Mouse (Mus musculus) stomach, embryonic 14.5 days (tissue): ENCODE data around the gene Trim26. TPM values are rescaled to one million over a fixed set of nuclear protein-coding genes. Genes with fewer than 3 reads are reported as not detected.

Experiments
- ATAC-seq: fragments of 200-750 bp; cut with Nextera tagmentation; 2 replicates; pipeline ENCODE4 v1.8.0; 2017; ENCODE audit warnings: low read depth, moderate TSS enrichment; ENCODE audit not compliant: insufficient number of reproducible peaks, insufficient read depth, low FRiP score
- H3K27ac ChIP-seq: fragments of 300-500 bp; sonication (generic); 2 replicates; pipeline ENCODE4 v1.5.1; 2014; ENCODE audit warnings: mild to moderate bottlenecking, low read length, moderate library complexity, mixed read lengths
- H3K27me3 ChIP-seq: fragments of 300-500 bp; sonication (generic); 2 replicates; pipeline ENCODE4 v1.6.1; 2014; ENCODE audit warnings: low read length, control low read depth, mixed read lengths; ENCODE audit not compliant: control insufficient read depth, insufficient read depth
- H3K36me3 ChIP-seq: fragments of 300-500 bp; sonication (generic); 2 replicates; pipeline ENCODE4 v1.6.1; 2014; ENCODE audit warnings: mild to moderate bottlenecking, control low read depth, low read length, moderate library complexity, mixed read lengths; ENCODE audit not compliant: control insufficient read depth, insufficient read depth
- H3K4me1 ChIP-seq: fragments of 300-500 bp; sonication (generic); 2 replicates; pipeline ENCODE4 v1.6.1; 2014; ENCODE audit warnings: low read length, control low read depth, mixed read lengths; ENCODE audit not compliant: control insufficient read depth, insufficient read depth
- H3K4me2 ChIP-seq: fragments of 300-500 bp; sonication (generic); replicated peaks from 2 replicates; pipeline ENCODE4 v1.6.1; 2014; ENCODE audit warnings: low read depth, low read length, control low read depth
- H3K4me3 ChIP-seq: fragments of 300-500 bp; sonication (generic); 2 replicates; pipeline ENCODE4 v1.5.1; 2014; ENCODE audit warnings: low read depth, low read length, control low read depth
- H3K9ac ChIP-seq: fragments of 300-500 bp; sonication (generic); replicated peaks from 2 replicates; pipeline ENCODE4 v1.6.1; 2014; ENCODE audit warnings: low read depth, mild to moderate bottlenecking, control low read depth, low read length, moderate library complexity, mixed read lengths
- H3K9me3 ChIP-seq: fragments of 300-500 bp; sonication (generic); 2 replicates; pipeline ENCODE4 v1.6.1; 2016; ENCODE audit warnings: low read depth, low read length, control low read depth; ENCODE audit not compliant: control insufficient read depth
- WGBS: fragments of 180-500 bp; shearing (Covaris S2); extraction: QIAGEN DNeasy Blood & Tissue Kit; methylation state at CpG from one replicate; pipeline ENCODE4 v1.1.7; 2014; 5-methylcytosine and 5-hydroxymethylcytosine counted together
- polyA plus RNA-seq: library from polyadenylated mRNA; unstranded; fragments of >200 nt; fragmentation: Nextera tagmentation; extraction: Ambion mirVana; gene quantifications from 2 replicates; pipeline ENCODE4 v1.2.1, GENCODE M21; 2014

Gene Trim26
- polyA plus RNA-seq, 1 experiment from 2014 or later = 42.7 TPM

GRCm38 (mm10) chr17:36897552-36898205, 60.7 kb downstream of the Trim26 start, which contains the start of gene Trim31:
Gene Trim31 (plus strand): TSS chr17:36898118.
- WGBS = 57% methylated on average over 6 of the region's 6 CpGs

GRCm38 (mm10) chr17:36899376-36899775, 62.4 kb downstream of the Trim26 start:
- WGBS = 83% methylated on average over 4 of the region's 4 CpGs
- no peak overlapping the region for H3K9ac ChIP-seq
- no peak for ATAC-seq
- H3K4me3 ChIP-seq = no peak overlapping the region
- no peak overlapping the region for H3K27ac ChIP-seq
- H3K4me1 ChIP-seq = no peaks in the 10 kb centered on the region
- H3K9me3 ChIP-seq = no peaks in the 10 kb centered on the region
- no peaks in the 10 kb centered on the region for H3K27me3 ChIP-seq
- H3K36me3 ChIP-seq = no peaks in the 10 kb centered on the region
- H3K4me2 ChIP-seq = no peak overlapping the region

More at GRCm38 (mm10) chr17:36897552-36898205, 60.7 kb downstream of the Trim26 start, which contains the start of gene Trim31:
- H3K9ac ChIP-seq = no peak within 1 kb of the TSS
- no peaks in the 10 kb centered on the region for H3K27me3 ChIP-seq
- ATAC-seq = no peak
- H3K4me1 ChIP-seq = no peaks in the 10 kb centered on the region
- no peaks in the 10 kb centered on the region for H3K9me3 ChIP-seq
- H3K27ac ChIP-seq = no peak within 1 kb of the TSS
- H3K4me2 ChIP-seq = no peak within 1 kb of the TSS
- no peak within 1 kb of the TSS for H3K4me3 ChIP-seq
- H3K36me3 ChIP-seq = no peaks in the 10 kb centered on the region

- Histone ChIP-seq H3K27me3 (no peaks in the 10 kb centered on the region), H3K27ac (no peak overlapping the region), H3K4me2 (no peak overlapping the region), H3K36me3 (no peaks in the 10 kb centered on the region), H3K9me3 (no peaks in the 10 kb centered on the region), H3K4me3 (no peak overlapping the region), H3K9ac (no peak overlapping the region), H3K4me1 (no peaks in the 10 kb centered on the region)
- no peak for ATAC-seq
- 78% methylated on average over 5 of the region's 5 CpGs for WGBS
These were observed 63.1 kb downstream of the Trim26 start for GRCm38 (mm10) chr17:36900001-36900400.

- no peaks in the 10 kb centered on the region for H3K27me3 ChIP-seq
- H3K9ac ChIP-seq = no peak overlapping the region
- H3K4me3 ChIP-seq = no peak overlapping the region
- no peak overlapping the region for H3K27ac ChIP-seq
- no peak for ATAC-seq
- H3K4me1 ChIP-seq = no peaks in the 10 kb centered on the region
- 27% methylated on average over 1 of the region's 1 CpGs for WGBS
- H3K36me3 ChIP-seq = no peaks in the 10 kb centered on the region
- H3K9me3 ChIP-seq = no peaks in the 10 kb centered on the region
- no peak overlapping the region for H3K4me2 ChIP-seq
These were observed 63.8 kb downstream of the Trim26 start for GRCm38 (mm10) chr17:36900691-36901090.

GRCm38 (mm10) chr17:36903651-36904050, 66.7 kb downstream of the Trim26 start:
- Histone ChIP-seq H3K4me2 (no peak overlapping the region), H3K36me3 (no peaks in the 10 kb centered on the region), H3K4me1 (no peaks in the 10 kb centered on the region), H3K9me3 (no peaks in the 10 kb centered on the region), H3K27me3 (no peaks in the 10 kb centered on the region), H3K27ac (no peak overlapping the region), H3K9ac (no peak overlapping the region), H3K4me3 (no peak overlapping the region)
- no peak for ATAC-seq
- 71% methylated on average over 3 of the region's 3 CpGs for WGBS

DNA sequence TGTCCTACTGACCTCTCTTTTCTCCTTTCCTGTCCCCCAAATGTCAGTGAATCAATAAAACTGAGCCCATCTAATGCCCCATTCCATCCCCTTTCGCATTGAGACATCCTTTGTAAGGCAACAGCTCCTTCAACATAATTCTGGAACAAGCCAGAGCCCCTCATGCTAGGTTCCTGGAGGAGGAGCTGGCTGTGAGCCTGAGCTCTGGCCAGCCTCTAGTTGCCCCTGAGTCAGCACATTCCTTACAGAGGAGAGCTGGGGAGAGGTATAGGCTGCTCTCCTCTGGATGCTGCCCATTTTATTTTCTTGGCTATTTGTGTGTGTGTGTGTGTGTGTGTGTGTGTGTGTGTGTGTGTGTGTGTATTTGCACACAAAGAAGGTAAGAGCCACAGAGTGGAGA, 71.3 kb downstream of the Trim26 start:
- Histone ChIP-seq H3K4me1 (no peaks in the 10 kb centered on the region), H3K4me2 (no peak overlapping the region), H3K9me3 (no peaks in the 10 kb centered on the region), H3K36me3 (no peaks in the 10 kb centered on the region), H3K27ac (no peak overlapping the region), H3K27me3 (no peaks in the 10 kb centered on the region), H3K9ac (no peak overlapping the region), H3K4me3 (no peak overlapping the region)
- 56% methylated on average over 1 of the region's 1 CpGs for WGBS
- peak; percentile 65; the same call in 1 of the 2 replicates for ATAC-seq

Other genes starting within 250 kb of the Trim26 start
- 0.23 TPM in 1 of 2 replicates, not detected in the other for gene H2-M9, start 194.5 kb upstream of the Trim26 start, polyA plus RNA-seq
- gene H2-M1, start 164.9 kb upstream of the Trim26 start, polyA plus RNA-seq = not detected in 2 replicates
- gene H2-M10.5, start 64.2 kb upstream of the Trim26 start, polyA plus RNA-seq = not detected in 2 replicates
- not detected in 2 replicates for gene H2-M10.6, start 25.0 kb upstream of the Trim26 start, polyA plus RNA-seq
- 0.13 and 0.74 TPM in 2 replicates for gene Trim15, start 30.1 kb downstream of the Trim26 start, polyA plus RNA-seq
- 1.5 and 2.0 TPM in 2 replicates for gene Trim10, start 32.4 kb downstream of the Trim26 start, polyA plus RNA-seq
- not detected in 2 replicates for gene Trim40, start 53.0 kb downstream of the Trim26 start, polyA plus RNA-seq
- 1.3 and 1.6 TPM in 2 replicates for gene Trim31, start 61.0 kb downstream of the Trim26 start, polyA plus RNA-seq
- gene Rnf39, start 105.8 kb downstream of the Trim26 start, polyA plus RNA-seq = 0.87 and 1.2 TPM in 2 replicates
- 115 and 120 TPM in 2 replicates for gene Ppp1r11, start 114.6 kb downstream of the Trim26 start, polyA plus RNA-seq
- gene Znrd1, start 121.4 kb downstream of the Trim26 start, polyA plus RNA-seq = 92.4 and 97.2 TPM in 2 replicates
- gene Znrd1as, start 121.5 kb downstream of the Trim26 start, polyA plus RNA-seq = 6.8 and 8.1 TPM in 2 replicates
- gene 2410137M14Rik, start 144.1 kb downstream of the Trim26 start, polyA plus RNA-seq = not detected in 2 replicates
- 0.49 and 0.74 TPM in 2 replicates for gene H2-M5, start 152.4 kb downstream of the Trim26 start, polyA plus RNA-seq
- gene Zfp57, start 164.0 kb downstream of the Trim26 start, polyA plus RNA-seq = 77.8 and 82.1 TPM in 2 replicates
- 0.19 and 0.20 TPM in 2 replicates for gene Mog, start 186.3 kb downstream of the Trim26 start, polyA plus RNA-seq
- gene Gabbr1, start 208.8 kb downstream of the Trim26 start, polyA plus RNA-seq = 14.2 and 15.8 TPM in 2 replicates